Mouse (Mus musculus) B cell, adult 2 months (primary cell): ENCODE results near the gene Arhgap25.
"Not testable (repeated sequence)": the region's sequence is repeated elsewhere in the genome, so short reads cannot be mapped to it uniquely, and the experiment has no call there.

ENCODE experiments used
- DNase-seq, 2 experiments: peaks; one replicate each; pipeline ENCODE4 v3.0.0; 2022

The Arhgap25 gene

GRCm38 (mm10) chr6:87532953-87533710 is at the start of gene Arhgap25:
TSS of gene Arhgap25 (minus strand) at chr6:87533259.
- peak; percentile 83 to 84 for DNase-seq

DNA sequence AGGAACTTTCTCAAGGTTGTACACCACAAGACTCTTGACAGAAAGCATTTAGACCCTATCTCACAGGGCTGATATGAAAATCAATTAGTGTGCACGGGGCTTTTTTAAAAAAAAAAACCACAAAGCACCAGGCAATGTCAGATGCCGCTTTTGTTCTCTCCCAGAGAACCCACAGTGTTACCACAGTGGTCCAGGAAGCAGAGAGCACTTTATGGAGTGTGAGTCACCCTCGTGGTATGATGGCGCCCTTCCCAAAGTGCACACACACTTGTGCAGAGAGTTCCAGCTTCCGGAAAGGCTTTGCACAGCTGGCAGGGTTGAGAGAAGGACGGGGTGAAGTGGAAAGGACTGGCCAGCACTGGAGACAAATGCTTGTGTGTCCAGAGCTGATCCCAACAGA is 49.4 kb upstream of the Arhgap25 start:
- no peak for DNase-seq

GRCm38 (mm10) chr6:87581581-87581980 is 48.5 kb upstream of the Arhgap25 start:
- no peak for DNase-seq

GRCm38 (mm10) chr6:87581071-87581470 is 48.0 kb upstream of the Arhgap25 start:
- DNase-seq: no peak

- no peak for DNase-seq
Measured at GRCm38 (mm10) chr6:87578247-87578646, 45.2 kb upstream of the Arhgap25 start.

DNA sequence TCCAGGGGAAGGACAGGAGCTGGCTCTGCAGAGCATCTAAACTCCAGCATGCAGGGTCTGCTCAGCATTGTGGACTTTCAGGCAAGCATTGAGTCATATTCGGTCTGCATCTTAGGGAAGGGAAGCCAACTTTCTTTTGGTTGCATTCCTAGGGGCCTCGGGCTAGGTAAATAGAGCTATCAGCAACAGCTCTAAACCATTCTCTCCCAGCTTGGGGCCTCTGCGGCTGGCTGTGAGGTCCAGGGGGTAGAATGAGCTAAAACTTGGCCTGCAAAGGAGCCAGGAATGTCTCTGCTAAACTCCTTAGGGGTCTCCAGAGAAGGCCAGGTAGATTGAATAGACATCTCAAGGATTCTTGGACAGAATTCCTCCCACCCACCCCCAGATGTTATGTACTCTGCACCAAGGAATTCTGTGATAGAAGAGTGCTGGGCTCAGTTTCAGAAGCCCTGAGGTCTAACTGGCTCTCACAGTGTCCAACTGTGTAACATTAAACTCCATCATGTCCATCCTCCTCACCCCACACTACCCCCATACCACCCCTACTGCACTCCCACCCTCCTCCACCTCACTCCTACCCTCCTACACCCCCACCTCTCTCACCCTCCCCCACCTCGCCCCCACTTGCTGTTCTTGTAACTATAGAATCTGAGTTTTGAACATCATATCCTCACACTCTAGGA is 43.7 kb upstream of the Arhgap25 start:
- DNase-seq: no peak

DNA sequence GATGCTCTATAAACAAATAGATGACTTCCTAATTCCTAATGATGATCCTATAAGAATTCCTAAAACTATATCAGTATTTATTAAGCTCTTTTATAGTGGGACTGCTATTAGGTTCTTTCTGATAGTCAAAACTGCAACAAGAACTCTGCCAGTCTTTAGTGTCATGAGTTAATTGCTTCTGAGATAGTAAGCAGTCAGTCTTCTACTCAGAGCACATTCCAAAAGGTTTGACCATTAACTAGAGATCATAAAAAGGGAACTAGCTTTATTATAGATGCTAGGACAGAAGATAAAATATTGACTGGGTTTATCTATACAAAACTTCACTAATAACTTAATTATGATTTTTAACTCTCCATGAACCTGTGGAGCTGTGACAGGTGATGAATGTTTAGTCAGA is 38.8 kb upstream of the Arhgap25 start:
- DNase-seq: not testable (repeated sequence)

DNA sequence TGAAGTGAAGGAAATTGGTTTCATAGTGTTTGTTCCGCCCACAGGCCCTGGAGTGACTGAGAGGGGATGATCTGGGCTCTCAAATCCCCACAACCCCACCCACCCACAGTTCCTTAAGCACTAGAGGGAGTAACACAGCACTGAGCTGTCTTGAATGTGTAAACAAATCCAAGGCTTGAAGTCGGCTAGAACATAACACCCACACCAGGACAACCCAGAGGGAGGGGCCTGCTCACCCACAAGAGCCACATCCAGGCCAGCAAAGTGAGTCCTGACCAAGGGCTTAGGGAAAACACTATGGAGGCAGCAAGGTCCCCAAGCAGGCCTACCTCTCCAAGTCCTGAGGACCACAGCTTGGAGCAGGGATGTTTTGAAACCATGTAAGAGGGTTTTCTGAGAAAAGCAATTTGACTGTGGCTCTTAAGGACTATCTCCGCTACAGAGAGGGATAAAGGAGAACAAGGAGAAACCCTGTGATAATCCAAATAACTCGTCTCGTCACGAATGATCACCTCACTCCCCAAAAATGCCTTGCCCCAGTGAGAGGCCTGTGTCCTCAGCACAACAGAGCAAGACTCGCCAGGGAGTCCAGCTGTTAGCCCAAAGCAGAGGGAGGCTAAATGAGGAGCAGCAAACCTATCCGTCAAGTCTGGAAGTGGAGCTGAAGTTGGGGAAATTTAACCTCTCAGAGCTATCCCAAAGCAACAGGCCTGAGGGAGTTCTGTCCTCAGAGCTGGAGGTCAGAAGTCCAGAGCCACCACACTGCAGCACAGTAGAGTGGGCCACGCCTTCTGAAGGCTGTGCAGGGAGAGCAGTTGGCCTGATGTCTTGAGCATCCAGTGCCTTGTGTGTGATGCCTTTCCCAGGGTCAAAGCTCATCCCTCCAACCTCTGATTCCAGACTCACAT is 34.9 kb upstream of the Arhgap25 start:
- DNase-seq: no peak

GRCm38 (mm10) chr6:87565166-87565565 is 32.1 kb upstream of the Arhgap25 start:
- DNase-seq: no peak

- DNase-seq: no peak
Measured at GRCm38 (mm10) chr6:87564356-87564755, 31.3 kb upstream of the Arhgap25 start.

GRCm38 (mm10) chr6:87553724-87554123 is 20.7 kb upstream of the Arhgap25 start:
- no peak for DNase-seq

DNA sequence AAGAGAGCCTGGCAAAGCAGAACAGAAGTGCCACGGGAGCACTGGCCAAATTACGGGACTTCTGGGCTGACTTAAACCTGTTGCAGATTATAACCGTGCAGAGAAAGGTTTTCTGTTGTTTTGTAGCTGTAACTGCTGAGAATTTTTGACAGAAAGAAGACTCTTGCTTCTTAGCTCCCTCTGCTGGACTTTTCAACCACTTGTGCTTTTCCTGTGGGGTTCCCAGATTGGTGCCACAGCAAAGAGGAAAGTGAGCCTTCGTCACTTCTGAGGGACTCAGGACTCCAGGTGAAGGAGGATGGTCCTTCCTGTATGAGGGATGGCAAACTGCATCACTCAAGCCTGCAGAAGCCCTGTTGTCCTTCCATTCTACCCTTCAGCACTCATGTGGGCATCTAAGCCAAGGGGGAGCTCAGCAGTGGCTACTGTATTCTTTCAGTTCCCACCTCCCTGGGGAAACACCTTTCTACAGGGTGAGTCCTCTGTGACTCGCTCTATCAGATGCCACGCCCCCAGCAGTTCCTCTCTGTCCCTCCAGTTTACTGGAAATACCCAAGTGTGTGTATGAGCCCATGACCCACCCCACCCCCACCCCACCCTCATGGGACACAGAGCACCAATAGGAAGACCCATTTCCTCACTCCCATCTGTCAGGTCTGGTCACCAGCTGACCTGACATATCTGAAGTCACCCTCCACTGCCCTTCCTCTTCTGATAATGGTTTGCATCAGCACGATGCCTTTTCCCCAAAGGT is 19.2 kb upstream of the Arhgap25 start:
- peak; percentile 86 to 90 for DNase-seq

DNA sequence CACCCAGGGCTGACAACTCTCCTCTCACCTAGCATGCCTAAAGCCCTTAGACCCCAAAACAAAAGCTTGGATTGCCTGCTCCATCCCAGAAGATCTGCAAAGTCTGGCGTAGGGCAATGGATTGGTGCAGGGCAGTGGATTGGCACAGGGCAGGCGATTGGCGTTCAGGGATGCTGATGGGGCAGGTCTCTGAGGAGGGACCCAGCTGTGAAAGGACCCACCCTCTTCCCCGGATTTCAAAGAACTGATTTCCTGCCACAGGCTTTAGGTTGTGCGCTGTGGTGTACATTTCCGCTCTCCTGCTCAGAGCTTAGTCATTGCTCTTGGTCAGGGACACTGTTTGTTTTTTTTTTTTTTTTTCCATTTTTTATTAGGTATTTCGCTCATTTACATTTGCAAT is 14.8 kb upstream of the Arhgap25 start:
- DNase-seq: peak; percentile 38 to 48

- DNase-seq: no peak
Measured at GRCm38 (mm10) chr6:87547431-87547830, 14.4 kb upstream of the Arhgap25 start.

DNA sequence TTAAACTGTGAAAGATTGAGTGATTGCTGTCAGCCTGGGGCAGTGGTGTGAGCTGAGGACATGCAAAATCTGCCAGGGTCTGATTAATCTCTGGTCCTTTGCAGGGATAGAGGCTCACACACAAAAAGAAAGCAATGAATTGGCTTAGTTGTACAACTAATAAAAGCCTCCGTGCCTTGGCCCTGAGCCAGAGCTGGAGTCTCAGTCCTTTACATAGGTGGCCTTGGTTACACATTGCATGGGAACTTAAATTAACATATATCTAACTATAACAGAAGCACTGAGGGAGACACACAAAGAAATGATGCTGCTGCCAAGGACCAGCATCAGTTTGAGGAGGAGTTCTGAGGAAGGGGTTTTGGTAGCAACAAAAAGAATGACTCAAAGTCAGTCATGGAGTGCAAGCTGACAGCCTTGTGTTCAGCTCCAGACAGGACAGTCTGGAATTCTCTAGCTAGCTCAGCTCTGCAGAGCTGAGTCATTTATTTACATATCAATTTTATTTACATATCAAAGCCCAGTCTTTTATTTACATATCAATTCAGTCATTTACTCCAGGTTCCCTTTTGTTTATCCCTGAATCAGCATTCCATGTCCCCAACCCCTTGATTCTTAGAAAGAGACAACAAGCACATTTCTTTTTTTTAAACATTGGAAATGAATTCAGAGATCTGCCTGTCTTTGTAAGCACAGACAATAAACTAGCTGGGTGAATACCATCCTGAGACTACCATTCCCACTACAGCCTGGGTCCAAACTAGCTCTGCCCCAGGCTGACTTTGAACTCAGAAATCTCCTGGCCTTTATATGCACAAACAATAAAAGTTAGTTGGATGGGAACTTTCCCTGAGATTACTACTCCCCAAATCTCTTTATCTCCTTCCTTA is 12.5 kb upstream of the Arhgap25 start:
- DNase-seq: no peak

DNA sequence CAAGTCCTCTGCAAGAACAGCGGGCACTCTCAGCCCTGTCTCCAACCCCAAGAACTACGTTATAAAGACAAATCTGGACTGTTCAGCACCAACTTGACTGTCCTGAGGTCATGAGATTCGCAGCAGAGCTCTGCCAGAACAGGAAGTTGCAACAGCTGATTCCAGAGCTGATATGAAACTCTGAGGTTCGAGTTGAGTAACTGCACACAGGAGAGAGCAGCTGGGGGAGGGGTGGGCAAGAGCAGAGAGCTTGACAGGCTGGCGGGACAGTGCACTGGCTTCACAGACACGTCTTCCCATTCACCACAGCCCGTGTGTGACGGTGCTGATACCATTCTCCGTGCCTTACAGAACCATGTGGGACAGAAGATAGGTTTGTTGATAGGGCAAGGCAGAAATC is 9.0 kb upstream of the Arhgap25 start:
- peak; percentile 86 to 89 for DNase-seq

GRCm38 (mm10) chr6:87541171-87541571 is 8.1 kb upstream of the Arhgap25 start:
- DNase-seq: peak; percentile 77 to 79

DNA sequence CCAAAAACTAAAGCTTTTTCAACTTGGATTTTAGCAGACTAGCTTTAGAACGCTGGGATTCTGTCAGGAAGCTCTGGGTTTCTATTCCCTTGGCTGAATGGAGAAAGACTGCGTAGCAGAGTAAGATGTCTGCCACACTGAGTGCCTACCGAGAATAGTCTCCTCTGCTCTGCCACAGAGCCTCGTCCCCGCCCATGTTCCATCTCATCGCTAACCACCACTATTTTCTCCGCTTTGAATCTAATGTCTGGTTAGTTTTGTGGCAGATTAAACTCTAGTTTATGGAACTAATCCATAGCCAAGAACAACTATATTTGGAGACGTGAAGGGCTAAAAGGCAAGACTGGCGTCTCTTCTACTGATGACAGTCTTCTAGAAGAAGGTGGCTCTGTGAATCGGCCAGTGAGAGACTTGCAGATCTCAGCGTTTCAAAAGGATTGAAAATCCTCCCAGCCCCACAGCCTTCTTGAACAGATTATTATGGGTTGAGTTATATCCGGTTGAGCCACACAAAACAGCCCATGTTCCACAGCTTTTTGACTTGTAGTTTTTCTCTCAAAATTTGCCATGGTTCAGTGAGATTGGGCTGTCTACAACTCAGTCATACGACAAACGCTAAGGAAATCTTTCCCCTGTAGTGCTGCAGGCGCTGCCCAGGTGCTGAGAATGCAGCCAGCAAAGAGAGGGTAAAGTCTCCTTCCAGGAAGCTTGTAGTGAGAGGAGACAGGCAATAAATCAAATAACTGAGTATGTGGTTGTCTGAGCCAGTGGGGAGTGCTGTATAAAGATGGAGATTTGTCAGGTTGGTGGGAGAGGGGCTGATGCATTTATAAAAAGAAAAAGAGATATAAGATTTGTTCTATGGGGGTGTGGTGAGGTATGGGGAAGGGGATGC is 5.6 kb upstream of the Arhgap25 start:
- no peak for DNase-seq

DNA sequence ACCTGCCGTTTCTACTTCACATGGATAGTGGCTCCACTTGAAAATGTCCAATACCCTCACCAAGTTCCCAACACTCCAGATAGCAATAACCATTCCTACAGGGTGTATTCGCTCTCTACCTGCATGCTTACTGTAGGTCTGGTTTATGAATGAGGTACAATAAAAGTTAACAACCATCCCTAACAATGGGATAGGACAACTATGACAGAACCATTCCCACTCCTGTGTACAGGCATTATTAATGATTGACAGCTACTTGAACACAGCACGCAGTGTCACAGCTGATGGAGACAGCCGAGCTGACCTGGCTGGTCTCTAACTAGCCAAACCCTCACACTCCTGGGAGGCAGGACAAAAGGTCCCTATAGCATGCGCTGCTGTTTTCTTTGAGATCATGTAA is 4.6 kb upstream of the Arhgap25 start:
- DNase-seq: no peak

- no peak for DNase-seq
Measured at GRCm38 (mm10) chr6:87536270-87536669, 3.2 kb upstream of the Arhgap25 start.
